Mouse (Mus musculus): ENCODE results near the gene Nt5c3b.

- TF ChIP-seq CTCF (IDR thresholded peaks at IDR 0.05; ENCODE audit: borderline replicate concordance, insufficient read depth, low read depth, low read length) = no peak
- TF ChIP-seq POLR2A (IDR thresholded peaks at IDR 0.05; ENCODE audit: borderline replicate concordance, insufficient read depth, low read length) = no peak; the same call in 1 of the 2 replicates
These were observed 45.6 kb downstream of the Nt5c3b start for GRCm38 (mm10) chr11:100395861-100396631.

Data from cerebellum, adult 2 months (tissue).